Mouse (Mus musculus) gonadal fat pad, adult 2 months (tissue): ENCODE measurements at regions not wholly inside any gene's neighbourhood (a gene's known extent, or its start where the extent isn't known, plus 50 kb on each side); places are given as distances from the start of the nearest gene placed in this dataset.

Experiments used
- DNase-seq: peaks from one replicate; pipeline ENCODE4 v3.0.0-alpha.2; 2012; ENCODE audit warnings: low read depth

GRCm38 (mm10) chr9:33930286-33930685 is 555.4 kb upstream of the Kirrel3 start:
- no peak for DNase-seq

- DNase-seq: no peak
Observed at GRCm38 (mm10) chr9:33934071-33934470, 551.6 kb upstream of the Kirrel3 start.

GRCm38 (mm10) chr9:33954319-33954718 is 531.4 kb upstream of the Kirrel3 start:
- no peak for DNase-seq
